Mouse (Mus musculus) brain, adult 2 months (tissue): Measurements from ENCODE around the gene Lpp.

ENCODE experiments used
- DNase-seq: peaks from one replicate; pipeline ENCODE4 v3.0.0; 2011; ENCODE audit warnings: low read depth, low spot score

Lpp gene

DNA sequence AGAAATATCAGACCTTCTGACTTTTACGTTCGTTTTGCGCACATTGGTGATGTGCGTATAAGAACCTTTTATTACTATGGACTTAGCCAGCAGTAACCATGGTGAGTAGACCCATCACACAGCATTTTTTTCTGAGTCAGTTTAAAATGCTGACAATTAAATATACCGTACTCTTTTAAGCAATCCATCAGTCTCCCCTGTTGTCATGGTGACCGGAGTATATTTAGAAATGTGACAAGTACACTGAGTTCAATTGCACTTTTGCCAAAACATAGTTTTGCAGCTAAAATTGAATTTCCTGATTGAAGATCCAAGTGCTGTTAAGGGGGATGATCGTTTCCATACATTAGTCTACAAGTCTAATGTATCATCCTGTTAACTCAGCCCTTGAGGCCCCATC, 149.6 kb downstream of the Lpp start:
- DNase-seq, result peak; percentile 85

DNA sequence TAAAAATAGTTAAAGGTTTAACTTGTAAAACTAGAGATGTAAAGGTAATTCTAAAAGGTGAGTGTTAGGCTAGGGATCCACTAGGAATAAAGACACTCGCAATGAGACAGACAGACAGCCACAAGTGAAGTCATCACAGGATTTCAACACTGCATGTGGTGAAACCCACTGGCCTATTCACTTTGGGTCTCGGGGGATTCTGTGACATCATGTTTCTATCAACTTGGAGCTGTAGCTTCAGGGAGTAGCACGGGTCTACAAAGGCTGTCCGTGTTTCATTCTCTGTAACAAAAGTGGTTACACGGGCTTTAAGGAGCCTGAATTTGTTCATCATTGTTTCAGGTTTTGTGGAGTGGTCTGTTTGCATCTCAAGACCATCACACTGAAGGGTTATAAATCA, 152.1 kb downstream of the Lpp start:
- DNase-seq, result no peak

DNA sequence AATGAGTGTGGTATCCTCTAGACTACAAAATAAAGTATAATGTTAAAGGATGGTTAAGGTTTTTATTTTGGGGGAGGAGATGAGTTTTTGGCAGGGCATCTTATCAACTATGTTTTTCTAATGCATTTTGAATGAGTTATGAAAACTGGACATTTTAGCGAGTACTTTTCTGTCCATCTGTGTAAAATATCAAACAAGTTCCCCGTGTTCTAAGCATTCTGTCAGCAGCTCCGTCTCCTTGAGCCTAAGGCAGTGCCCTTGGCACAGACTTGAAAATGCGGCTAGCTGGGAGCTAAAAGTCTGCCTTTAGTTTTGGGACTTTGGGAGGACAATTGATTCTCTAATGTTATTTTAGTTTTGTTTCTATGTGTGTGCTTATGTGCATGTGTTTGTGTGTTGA, 165.2 kb downstream of the Lpp start:
- DNase-seq, result no peak

DNA sequence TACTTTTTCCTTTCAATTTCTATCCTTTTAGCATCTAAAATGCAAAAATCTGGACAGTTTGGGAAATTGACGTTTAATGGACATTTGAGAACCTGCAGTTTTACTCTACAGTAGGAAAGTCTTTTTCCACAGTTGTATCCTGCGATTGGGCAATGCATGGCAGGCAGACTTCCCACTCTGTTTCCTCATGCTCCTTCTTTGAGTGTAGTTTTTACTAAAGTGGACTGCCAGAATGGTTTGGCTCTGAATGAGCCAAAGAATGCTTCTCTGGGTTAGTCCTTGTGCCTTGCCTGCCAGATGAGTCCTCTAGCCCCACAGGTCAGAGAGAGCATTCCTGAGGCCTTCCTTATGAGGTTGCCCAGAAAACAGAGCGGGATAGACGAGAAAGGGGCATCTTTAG, 166.5 kb downstream of the Lpp start:
- DNase-seq, result no peak

DNA sequence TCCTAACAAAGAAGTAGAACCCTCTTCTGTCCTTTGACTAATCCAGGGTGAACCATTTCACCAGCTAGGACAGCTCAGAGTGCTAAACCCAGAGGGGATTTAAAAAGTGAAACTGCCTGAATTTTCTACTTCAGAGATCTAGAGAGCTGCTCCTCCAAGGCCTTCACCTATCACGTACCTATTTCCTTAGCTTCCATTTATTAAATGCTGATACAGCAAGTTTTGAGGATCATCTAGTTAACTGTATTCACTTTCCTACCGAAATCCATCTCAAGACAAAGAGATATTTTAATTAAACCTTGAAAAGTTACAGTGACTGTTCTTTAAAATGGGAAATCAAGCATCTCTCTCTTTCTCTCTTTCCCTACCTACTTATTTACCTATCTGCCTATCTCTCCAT, 167.7 kb downstream of the Lpp start:
- DNase-seq, result no peak

DNA sequence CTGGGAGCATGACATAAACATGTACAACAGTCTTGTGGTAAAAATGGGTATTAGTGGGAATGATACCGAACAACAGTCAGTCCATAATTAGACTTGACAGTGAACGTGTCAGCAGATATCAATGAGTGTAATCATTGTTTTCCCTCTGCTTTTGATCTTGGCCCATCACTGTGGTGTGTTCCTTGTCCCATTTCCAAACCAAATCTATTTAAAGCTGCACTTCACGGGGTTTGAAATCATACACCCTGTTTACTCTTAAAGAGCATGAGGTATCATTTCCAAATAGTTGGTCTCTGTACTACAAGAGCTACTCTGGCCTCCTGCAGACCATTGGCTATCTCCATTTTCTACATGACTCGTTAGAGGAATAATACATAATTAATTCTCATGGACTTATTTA, 168.3 kb downstream of the Lpp start:
- no peak for DNase-seq

DNA sequence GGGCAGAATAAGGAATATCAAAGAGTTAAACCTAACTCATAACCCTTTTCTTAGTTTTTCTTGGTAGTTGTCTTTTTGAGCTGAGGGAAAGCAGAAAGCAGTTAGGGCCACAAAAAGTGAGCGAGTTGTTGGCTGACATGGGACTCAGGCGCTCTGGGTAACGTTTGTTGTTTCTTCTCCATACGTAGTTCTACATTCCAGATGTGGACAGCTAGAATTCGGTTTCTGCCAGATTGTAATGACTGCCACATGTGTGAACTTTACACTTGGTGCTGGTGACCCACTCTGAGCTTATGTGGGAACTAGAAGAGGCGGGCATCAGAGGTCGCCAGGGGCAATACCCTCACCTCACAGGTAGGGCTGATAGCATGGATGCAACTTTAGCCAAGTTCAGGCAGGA, 172.0 kb downstream of the Lpp start:
- DNase-seq, result no peak

DNA sequence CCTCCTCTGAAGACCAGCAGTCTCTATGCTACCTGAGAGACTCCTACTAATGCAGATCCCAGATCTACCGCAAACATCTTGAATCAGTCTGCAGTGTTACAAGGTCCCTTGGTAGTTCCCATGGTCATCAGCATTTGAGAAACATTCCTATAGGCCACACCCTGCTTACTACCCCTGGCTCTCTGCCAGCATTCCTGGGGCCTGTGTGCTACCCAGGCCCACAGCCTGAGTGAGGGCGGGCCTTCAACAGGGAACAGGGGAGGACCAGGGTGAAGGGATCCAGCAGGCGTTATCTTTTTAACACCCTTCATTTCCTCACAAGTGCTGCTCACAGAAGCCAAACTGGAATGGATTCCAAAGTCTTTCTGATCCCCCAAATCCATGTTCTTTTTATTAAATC, 173.0 kb downstream of the Lpp start:
- no peak for DNase-seq

DNA sequence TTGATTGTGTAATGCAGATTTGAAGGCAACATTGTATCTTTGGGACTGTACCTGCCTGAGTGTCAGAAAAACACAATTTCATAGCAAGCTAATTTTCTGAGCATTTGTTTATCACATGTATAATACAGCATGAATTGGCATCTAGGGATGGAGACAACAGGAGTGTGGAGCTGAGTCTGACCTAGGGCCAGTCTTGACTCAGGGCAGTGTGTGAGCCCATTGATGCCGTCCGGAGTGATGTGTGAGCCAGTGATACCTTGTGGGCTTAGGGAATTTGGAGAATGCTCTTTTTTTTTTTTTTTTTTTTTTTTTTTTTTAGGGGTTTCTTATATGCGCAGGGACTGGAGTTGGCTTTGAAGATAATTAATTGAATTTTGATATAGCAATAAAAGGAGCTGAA, 174.3 kb downstream of the Lpp start:
- DNase-seq, result no peak

DNA sequence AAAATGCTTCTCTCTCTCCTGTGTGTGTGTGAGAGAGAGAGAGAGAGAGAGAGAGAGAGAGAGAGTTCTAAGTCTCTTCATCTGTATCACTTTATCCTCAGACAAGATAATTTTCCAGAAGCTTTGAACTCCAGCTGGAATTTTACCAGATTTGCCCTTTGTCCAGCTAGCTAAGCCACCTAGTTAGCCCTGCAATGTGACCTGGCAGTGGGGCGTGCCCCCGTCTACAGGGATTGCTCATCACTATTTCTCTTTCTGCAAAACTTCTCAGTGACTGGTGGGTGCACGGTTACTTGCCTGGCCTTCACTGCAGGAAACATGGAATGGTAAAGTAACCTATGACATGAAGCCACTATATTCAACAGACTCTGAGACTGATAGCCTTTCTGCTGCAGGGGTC, 174.8 kb downstream of the Lpp start:
- no peak for DNase-seq

DNA sequence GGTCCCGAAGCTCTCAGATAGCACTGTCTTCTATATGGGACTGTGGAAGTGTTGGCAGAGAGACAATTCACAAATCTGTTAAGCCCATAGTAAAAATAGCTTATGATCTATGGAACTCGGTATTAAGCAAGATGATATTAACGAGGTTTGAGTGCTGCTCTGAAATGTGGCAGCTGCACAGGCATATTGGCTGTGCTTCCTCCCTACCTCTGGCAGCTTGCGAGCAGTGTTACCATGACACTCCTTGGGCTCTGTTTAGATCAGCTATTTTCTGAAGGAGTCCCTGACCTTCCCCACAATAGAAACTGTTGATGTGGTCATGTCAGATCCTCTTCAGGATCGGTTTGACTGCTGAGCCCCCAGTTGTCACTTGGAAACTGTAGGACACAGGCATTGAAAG, 176.4 kb downstream of the Lpp start:
- DNase-seq, result peak; percentile 51

DNA sequence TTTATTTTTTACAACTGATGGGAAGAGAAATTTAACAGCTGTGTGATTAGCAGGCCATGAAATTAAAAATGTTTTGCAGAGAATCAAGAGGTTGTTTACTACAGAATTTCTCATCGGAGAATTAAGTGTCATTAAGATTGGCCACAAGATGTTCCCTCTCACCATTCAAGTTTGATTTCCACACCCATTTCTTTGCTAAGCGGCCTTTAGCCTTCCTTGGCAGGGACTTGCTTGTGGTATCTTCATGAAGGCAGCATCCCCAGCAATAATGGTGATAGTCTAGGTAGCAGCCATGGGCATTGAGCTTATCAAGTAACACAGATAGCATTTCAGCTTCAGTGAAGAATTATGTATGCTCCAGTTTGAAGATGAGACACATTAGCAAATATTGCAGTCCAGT, 183.7 kb downstream of the Lpp start:
- no peak for DNase-seq

DNA sequence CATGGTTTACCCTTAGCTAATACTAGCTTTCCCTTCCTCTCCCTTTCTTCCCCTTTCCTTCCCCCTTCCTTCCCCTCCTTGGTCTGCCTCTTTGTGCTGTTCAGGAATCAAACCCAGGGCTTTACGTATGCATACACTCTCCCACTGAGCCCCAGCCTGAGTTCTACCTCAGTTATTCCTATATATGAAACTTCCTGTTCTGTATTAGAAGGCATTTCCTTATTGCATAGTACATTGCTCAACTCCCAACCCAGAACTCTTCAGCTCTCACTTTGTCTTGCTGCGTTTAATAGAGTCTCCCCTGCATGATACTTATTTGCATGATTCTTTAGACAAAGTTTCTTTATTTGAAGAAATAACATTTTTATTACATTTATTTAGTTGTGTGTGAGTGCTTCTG, 184.5 kb downstream of the Lpp start:
- no peak for DNase-seq

DNA sequence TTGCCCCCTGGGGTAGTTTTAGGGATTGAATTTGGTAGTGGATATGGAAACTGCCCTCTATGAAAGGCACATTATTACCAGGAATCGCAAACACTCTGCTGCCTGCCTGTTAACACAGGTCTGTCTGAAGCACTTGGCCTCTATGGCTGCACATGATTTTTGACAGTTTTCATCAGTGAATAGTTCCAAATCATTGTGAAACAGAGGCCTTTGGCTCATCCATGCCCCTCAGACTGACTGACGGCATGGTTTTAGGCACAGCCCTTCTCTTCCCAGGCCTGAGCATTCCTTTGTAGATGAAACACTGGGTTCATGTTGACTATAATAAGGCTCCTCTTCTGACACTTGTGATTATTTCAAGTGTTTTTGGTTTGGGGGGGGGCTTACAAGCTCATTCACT, 189.5 kb downstream of the Lpp start:
- DNase-seq, result no peak

DNA sequence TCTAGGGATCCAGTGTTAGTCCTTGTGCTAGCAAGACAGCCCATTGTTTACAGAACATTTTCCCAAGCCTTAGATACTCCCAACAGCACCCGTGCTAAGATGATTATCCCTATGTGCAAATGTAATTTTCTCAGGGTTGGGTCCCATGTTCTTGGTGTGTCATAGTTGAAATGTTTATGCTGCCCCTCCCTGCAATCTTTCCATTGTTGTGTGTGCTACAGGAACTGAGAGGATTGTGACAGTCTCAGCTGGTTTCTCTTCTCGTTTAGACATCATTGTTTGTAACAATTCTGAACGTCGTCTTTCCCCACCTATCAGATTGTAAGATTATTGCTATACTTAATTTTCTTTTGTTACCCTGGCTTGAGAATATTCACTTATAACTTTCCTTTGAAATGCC, 200.2 kb downstream of the Lpp start:
- no peak for DNase-seq

DNA sequence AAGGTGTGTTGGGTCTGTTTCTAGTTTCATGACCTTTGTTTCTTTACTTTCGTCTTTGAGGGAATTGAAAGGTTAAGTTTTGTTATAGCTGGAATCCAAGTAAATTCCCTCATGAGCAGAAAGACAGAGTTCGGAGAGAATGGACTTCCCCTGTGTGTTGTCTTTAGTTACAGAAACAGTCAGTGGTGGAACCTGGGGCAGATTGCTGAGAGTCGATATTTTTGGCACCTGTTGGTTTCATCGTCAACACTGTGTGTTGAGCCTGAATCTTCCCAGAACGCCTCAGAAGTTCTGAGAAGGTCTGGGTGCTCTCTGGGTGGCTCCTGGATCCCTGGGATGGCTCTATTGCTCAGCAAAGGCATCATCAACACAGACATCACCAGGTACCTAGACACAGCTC, 201.2 kb downstream of the Lpp start:
- DNase-seq, result no peak

DNA sequence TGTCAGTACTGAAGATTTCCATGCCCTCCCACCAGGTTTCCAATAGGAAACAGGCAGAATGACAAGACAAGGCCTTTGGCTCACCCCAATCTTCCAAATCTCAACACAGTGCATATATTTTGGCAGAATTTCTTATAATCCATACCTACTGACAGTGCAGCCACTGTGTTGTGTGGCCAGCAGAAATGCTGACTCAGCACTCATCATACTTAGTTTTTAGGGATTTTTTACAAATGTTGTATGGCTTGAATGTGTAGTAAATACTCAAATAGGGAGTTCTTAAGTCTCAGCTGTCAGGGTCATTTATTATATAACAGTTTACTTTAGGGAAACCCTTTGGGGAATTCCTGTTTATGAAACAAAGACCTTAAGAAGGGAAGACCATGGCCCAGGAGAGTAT, 202.2 kb downstream of the Lpp start:
- DNase-seq, result no peak

DNA sequence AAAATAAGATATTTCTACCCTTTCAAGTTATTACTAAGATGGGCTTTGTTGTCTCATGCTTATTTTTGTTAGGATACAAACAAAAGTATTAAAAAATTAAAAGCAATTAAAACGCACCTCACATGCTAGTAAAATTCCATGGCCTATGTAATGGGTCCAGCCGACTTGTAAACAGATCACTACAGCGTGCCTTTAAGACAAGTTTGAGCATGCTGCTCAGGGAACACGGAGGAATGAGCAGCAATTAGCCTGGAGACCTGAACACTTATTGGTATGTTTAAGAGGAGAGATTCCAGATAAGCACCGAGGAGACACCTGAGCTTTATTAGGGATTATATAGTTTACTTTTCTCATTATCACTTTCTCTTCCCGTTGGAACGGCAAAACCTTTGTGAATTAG, 205.3 kb downstream of the Lpp start:
- DNase-seq, result no peak

DNA sequence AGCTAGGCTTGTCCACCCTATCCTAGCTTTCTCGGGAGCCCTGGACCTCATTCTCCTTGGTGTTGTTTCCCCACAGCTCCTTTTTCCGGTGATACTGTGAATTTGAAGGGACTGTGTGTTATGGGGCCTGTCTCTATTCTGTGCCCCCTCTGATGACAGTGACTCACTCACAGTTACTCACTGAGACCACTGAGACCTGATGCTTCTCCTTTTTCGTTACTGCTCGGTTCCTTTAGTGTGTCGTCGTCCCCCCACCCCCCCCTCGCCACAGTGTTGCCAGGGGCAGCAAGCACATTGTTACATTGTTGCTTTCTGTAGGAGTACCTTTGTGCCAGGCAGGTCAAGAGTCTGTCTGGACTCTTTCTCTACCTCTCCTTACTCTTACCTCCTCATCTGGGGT, 206.5 kb downstream of the Lpp start:
- DNase-seq, result no peak

DNA sequence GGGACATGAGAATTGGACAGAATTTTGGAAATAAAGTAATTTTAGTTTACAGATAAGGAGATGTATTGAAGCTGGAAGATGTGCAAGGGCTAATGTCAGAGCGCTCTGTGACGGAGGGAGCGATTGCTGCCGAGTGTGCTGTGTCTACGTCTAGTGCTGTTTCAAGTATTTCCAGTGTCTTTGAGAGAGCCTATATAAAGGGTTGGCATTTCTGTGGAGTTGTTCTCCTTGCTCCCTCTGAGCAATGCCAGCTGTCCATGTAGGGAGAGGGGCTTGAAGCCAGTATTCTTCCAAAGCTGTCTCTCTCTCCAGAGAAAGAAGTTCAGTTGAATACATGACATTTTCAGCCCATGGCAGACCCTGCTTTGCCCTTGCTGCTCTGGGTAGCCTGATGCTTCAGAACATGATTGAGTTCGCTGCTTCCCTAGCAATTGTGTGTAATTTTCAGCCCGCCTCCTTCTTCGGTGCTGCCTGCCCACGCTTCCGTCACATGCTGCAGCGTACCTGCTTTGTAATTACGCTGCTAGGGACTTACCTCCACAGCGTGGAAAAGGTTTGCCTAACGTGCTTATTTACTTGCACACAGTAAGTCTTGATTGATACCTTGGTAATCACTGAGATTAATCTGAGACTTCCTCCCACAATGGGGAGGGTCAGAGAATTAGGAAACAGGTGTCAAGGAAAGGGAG, 207.1 kb downstream of the Lpp start:
- DNase-seq, result peak; percentile 55

DNA sequence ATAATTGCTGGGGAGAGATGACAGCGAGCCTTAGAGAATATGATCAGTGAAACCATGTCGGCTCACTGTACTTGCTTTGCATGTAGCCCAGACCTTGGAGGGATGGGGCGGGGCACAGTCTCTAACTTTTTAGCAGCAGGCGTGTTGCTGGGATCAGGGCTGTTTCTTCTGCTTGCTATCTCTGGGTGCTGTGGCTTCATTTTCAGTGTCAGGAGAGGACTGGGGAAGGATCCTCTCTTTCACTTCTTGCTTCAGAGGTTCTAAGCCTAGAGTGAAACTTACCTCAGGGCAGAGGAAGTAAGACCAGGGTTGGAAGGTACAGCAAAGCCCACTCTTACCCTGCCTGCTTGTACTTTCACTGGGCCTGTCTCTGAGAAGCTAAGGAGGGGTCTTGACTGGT, 210.0 kb downstream of the Lpp start:
- no peak for DNase-seq

DNA sequence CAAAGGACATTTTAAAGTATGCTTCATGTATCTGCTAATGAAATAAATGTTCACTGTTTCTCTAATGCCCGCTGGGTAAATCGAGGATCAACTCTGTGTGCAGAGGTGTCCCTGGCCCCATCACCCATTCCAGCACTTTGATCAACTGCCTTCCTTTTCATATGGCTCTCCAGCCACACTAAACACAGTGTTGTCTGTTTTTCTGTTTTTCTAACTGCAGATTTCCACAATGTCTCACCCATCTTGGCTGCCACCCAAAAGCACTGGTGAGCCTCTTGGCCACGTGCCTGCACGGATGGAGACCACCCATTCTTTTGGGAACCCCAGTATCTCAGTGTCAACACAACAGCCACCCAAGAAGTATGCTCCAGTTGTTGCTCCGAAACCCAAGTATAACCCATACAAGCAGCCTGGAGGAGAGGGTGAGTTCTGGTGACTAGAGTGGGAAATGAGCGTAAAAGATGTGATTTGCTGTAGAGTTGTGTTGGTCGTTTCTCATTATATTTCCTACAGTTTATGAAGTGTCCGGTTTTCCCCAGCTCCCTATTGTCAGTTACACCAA, 214.7 kb downstream of the Lpp start:
- DNase-seq, result no peak

DNA sequence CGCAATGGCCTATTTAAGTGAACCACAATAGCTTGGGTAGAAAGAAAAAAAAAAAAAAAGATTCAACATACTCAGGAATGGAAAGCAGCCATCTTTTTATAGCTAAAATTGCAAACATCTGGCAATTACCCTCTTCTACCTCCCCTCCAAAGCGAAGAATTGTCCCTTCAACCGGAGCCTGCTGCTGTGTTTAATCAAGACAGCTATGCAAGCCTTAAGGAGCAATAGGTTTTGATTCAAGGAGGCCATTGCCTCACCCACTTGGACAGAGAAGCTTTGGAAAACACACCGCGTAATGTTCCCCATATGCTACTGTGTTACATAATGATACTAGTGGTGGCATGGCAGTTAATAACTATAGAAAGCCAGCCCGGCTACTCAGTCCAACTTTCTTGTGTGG, 226.2 kb downstream of the Lpp start:
- DNase-seq, result peak; percentile 37

DNA sequence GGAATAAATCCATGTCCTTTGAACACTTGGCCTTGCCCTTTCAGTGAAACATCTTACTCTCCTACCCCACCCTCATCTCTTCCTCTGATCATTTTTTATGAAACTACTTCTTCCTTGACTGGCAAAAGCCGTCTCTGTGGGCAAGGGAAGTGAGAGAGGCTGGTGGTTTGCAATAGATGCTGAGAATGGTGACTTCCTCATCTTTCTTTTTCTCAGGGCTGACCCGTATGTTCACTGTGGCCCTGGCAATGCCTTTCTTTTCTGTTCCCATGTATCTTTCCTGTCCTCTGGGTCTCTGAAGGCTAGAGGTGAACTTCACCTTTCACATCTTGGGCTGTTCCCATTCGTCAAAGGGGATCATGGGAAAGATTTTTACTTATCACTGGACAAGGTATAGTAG, 226.7 kb downstream of the Lpp start:
- DNase-seq, result no peak
